Mouse (Mus musculus): ENCODE data around the gene Tmem176a.
"Not testable (repeated sequence)": the region's sequence is repeated elsewhere in the genome, so short reads cannot be mapped to it uniquely, and the experiment has no call there.

Gene Tmem176a

DNA sequence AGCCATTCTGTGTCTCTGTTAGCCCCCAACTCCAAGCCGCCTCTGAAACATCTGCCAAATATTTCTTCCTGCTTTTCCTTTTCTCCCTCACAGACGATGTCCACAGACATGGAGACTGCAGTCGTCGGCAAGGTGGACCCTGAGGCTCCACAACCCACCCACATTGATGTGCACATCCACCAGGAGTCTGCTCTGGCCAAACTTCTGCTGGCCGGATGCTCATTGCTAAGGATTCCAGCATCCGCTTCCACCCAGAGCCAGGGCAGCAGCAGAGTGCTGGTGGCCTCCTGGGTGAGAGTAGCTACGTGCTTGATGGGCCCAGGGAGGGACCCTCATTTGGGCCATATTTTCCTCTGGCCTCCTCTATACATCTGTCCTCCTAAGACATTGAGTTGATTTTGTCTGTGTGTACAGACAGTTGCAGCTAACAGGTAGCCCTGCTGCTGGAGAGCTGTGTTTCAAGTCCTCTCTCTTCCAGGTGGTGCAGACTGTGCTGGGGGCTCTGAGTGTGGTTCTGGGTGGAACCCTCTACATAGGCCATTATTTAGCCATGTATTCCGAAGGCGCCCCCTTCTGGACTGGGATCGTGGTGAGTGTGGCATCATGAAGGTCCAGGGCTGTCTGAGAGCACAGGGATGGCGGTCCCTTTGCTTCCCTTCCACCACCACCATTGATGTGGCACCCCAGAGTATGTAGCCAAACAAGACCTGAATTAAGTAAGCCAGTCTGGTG, 1.6 kb downstream of the Tmem176a start:
- peak; percentile 12 for DNase-seq (ENCODE audit: low read depth)

DNA sequence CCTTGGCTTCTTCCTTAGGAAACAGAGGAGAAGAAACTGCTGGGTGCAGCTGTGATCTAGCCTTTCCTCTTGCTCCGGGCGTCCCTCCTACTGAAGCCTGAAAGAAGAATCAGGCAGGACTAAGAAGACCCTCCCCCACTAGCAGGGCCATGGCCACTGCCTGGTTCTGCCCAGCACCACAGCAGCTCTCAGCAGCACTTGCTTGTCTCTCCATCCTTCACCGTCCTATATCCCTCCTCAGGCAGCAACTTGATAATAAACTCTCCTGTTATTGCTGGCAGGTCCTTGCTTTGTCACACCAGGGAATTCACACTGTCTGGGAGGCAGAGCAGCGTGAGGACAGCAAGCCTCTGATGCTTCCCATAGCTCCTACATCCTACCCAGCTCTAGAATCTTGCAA, 4.4 kb downstream of the Tmem176a start:
- DNase-seq (ENCODE audit: low read depth) = no peak

DNA sequence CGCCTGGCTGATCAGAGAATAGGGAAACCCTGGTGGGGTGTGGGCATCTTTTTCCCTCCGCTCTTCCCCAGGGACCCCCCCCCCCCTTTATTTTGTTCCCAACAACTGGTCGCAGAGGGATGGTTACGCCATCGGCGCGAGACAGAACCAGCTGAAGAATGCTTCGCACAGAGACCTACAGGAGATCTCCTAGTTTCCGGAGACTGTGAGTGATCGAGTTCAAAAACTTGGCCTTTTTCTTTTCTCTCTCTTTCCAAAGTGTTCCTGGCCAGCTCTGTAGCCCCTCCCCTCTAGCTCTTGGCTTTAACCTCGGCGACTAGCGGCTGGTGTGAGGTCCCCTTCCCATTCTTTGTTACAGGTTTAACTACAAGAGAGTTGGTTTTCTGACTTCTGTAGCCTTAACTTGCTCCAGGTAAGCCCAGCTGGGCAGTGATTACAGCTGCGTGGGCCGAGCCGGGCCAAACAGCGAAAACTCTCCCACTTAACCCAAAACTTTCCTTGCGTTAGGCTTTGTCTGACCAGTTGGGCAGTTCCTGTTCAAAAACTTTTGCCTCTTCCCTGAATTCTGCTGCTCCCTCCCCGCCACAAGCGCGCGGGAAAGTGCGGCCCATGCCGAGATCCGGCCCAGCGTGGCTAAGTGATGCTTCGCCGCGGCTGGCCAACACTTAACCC, 11.2 kb downstream of the Tmem176a start:
- no peak for DNase-seq (ENCODE audit: low read depth)

DNA sequence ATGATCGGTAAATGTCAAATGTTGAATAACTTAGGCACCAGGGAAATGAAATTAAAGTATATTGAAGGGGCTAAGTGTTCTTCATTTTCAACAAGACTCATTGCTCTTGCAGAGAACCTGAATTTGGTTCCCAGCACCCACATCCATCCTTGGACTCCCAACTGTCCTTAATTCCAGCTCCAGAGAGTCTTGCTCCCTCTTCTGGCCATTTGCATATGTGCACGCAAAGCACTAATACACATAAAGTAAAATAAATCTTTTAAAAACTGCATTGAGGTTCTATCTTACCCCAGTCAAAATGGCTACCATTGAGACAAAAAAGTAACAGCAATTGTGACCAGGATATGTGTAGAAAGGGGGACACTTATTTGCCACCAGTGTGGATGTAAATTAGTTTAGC, 13.4 kb downstream of the Tmem176a start:
- DNase-seq (ENCODE audit: low read depth) = no peak

DNA sequence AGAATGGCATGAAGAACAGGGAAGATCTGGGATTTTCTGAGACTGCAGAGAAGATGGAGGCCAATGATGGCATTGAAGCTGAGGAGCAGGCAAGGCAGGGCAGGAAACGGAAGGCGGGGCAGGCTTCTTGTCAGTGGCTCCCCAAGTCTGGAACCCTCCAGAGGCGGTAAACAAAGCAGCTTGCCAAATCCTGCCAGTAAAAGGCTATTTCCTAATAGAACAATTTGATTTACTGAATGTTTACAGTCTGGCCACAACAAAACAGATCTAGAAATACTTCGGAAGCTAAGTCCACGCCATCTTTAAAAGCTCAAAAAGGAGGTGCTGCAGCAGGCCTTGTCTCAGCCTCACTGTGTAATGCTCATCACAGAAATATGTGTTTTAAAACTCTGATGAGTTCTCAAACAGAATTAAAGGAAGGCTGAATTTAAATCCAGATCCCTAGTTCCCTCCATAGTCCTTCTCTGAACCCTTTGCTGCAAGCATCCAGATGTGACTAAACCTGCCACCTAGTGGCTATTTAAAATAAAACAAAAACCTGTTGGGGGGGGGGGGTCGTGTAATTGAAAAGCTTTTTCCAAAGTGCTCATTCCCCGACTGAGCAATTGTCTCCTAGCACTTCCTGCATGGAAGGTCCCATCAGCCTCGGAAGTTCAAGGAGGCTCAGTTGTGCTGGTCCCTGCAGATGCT, 17.0 kb downstream of the Tmem176a start:
- peak; percentile 23 for DNase-seq (ENCODE audit: low read depth)

DNA sequence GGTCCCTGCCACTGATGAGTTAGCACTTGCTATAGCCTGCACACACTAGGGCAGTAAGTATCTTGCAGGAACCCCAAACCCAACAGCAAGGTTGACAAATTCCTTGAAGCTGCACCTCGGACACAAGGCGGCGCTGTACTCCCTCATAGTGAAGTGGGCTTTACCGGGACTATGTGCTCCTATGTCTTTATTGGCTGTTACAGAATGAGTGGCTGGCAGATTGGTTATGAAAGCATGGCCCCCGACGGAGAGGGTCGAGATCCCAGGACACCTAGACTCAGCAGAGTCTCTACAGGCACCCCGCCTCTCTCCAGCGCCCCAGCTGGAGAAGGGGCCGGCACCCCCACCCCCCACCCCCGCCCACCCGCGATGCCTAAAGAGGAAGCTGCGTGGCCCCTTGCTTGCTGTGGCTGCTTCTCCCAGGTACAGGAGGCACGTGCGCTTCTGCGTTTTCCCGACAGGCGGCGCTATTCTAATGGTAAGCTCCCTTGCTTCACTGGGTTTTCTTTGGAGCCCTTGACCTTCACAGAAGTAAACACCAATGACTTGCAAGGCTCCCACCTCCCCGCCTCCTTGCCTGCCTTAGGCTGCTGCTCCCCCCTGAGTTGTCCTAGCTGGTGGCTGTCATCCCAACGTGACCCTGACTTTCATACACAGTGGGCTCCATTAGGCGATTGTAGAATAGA, 19.6 kb downstream of the Tmem176a start:
- peak; percentile 77 for DNase-seq (ENCODE audit: low read depth)

DNA sequence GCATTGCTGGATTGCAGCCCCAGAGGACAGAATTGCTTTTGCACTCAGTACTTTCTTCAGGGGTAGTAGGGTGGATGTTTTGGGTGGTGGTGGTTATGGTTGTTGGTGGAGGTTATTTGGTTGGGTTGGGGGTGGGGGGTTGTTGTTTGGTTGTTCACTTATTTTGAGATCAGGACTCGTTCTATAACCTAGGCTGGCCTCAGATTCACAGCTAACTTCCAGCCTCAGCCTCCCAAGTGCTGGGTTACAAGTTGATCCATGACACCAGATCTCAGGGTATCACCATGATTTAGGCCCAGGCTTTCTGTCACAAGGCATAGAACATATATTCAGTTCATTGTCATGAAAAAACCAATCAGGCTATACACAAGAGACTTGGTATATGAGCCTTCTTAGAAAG, 20.1 kb downstream of the Tmem176a start:
- no peak for DNase-seq (ENCODE audit: low read depth)

DNA sequence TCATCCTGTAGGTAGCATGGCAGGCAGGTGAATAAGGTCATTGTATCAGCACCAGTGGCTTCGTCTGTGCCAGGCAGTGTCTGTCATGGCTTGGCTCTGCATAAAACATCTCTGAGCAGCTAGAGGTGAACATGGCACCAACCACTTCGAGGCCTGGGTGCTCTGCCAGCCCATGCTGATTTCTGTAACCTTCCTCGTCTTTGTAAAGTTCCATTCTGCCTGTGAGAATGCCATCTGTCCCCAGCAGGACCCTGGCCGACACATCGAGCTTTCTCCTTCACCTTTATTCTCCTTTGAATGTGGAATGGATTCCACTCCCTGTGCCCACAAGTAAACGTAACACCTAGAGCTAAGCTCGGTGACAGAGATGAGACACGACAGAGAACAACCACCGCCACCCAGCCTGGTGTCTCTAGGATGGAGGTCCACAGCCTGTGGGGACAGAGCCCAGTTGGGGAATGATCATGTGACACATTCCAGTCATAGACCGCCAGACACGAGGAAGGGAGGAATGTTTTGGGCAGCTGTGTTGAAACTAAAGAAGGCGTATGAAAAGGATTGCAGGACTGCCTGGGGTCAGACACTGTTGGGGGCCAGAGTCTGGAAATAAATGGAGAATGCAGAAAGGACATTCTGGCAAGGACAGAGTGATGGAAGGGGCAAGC, 21.0 kb downstream of the Tmem176a start:
- DNase-seq (ENCODE audit: low read depth) = no peak

DNA sequence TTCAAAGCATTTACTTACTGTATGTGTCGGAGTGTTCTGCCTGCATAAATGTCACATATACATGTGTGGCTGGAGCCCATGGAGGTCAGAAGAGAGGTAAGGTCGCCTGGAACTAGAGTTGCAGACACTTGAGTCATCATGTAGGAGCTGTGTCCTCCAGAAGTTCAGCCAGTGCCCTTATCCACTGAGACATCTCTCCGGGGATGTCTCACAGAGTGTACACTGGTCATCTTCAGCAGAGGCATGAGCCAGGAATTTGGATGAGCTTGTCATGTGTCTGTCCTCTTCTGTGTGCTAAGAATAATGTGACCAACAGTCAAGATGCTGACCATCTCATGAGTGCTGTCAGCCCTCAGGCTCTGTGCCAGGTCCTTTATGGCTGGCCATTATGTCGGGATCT, 22.1 kb downstream of the Tmem176a start:
- DNase-seq (ENCODE audit: low read depth) = no peak

DNA sequence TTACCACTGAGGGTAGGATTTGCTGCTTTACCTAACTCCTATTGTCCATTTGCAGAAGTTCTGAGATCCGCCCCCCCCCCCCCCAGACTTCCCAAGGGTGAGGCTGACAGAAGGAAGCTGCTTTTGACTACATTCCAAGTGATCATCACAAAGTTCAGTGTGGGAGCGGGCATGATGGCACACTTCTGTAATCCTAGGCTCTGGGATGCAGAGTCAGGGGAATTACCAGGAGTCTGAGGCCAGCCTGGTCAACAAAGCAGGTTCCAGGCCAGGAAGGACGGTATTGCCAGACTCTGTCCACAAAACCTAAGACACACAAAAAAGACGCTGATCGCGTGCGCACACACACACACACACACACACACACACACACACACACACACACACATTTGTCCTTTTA, 22.8 kb downstream of the Tmem176a start:
- DNase-seq (ENCODE audit: low read depth) = no peak

DNA sequence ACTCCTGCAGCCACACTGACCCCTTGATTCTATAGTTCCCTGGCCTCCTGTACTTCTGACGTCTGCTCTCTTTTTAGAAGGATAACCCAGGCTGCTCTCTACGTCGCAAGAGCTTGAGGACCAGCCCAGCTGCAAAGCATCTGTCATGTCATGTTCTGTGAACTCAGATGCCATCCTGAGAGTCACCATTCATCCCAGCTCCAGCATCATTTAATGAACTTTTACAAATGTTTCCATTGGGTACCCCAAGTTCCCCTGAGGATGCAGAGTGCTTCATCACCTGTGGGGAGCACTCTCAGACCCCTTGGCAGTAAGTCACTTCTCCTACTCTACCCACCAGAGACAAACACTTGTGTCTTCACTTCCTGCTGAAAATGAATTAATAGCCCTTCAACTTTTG, 23.5 kb downstream of the Tmem176a start:
- DNase-seq (ENCODE audit: low read depth) = no peak

DNA sequence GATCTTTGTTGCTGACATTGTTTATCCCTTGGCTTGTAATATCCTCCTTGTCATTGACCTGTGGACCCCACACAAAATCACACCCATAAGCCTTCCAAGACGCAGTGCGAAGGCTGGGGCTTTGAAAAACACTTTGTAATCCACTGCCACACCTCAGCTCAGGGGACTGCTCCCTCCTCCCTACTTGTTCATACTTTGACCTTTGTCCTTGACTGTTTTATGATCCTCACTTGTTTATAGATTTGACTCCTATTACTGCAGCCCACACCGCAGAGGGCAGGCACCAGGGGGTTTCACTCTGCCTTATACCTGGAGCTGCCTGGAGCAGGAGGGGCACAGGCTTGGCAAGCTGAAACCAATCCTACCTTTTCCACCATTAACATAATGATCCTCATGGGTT, 24.0 kb downstream of the Tmem176a start:
- DNase-seq (ENCODE audit: low read depth) = no peak

DNA sequence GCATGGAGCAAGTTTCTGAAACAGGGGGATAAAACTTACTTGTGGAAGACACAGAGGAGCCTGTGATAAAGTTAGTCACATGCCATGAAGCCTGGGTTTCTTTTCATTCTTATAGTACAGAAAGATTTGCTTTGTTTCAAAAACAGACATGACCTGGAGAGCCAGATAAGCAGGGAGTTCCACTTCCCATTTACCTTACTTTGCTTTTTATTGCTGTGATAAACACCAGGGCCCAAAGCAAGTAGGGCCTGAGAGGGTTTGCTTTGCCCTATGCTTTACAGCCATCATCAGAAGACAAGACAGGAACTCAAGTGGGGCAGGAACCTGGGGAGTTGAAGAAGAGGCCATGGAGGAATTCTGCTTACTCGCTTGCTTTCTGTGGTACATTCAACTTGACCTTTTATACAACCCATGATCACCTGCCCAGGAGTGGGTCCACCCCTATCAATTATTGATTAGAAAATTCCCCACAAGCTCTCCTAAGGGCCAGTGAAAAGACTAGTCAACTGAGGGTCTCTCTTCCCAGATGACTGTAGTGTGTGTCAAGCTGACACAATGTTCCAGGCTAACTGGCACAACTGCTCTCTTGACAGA, 24.5 kb downstream of the Tmem176a start:
- DNase-seq (ENCODE audit: low read depth) = no peak

DNA sequence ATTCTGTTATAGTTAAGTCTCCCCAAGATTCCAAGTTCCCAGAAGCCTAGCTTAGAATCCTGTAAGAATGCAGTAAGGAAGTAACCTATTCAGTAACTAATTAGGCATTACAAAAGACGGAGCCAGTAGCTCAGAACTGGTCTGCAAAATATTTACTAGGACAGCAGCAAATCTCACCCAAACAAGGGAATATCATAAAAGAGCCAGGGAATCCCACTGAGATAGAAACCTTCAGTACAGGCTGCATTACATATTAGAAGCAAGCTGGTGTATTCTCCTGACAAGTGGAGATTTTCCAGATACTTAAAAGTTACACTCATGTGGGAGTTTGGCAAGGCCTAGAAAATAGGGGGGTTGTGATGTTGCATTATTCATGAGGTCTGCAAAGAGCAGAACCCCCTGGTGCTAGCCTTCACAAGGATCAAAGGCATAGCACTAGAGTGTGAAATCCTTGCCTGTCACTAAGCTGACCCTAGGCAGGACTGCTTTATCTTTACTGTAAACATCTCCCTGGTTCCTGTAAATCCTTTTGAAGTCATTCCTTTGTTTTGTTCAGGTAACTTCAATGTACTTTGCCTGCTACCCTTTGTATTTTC, 25.7 kb downstream of the Tmem176a start:
- not testable (repeated sequence) for DNase-seq (ENCODE audit: low read depth)

DNA sequence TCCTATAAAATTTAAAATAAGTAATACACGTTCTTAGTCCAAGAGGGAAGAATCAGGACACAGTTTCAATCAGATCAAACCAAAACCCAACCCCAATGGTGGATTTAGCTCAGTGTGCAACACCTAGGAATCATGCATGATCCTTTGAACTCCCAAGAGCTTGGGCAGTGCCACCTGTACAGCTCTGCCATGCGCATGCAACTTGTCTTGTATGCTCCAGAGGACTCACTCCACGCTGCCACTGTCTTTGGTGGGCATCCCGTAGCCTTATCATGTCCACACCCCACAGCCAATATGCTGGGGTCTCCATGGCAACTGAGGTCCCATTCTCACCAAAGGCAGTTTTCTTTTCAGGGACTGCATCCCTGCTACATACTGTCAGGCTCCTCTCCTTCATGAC, 26.4 kb downstream of the Tmem176a start:
- no peak for DNase-seq (ENCODE audit: low read depth)

DNA sequence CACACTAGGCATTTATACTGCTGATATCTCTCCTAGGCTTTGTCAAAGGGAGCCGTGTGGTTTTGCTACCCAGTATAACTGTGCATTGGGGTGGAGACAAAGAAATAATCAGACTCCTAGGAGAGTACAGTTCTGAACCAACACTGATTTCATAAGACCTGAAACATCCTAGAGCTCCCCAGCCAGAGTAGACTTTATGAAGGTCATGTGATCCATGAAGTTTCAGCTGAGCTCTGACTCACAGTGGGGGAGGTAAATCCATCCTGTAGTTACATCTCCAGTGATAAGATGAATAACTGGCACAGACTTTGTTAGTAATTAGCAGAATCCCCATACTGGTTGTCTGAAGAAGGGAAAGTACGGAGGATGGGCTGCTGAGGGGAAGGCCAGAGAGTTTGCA, 29.1 kb downstream of the Tmem176a start:
- peak; percentile 15 for DNase-seq (ENCODE audit: low read depth)

DNA sequence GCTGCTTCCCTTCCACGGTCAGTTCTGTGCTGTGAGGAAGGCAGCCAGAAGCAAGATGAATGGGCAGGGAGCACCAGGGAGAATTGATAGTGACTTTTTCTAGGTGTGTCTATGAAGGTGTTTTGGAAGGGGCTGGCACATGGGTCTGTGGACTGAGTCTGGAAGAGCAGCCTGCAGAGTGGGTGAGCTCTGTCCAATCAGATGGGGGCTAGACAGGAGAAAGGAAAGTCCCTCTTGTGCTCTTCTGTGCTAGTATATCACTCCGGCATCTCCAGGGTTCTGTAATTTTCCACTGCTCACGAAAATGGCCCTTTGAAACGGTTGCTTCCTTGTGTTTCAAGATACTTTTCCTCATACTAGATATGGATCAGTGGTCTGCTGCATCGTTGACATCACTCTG, 31.9 kb downstream of the Tmem176a start, which contains the start of gene Aoc1:
Aoc1 (plus strand) TSS at position 301 of the 400 bp plus-strand sequence.
- DNase-seq (ENCODE audit: low read depth) = no peak

DNA sequence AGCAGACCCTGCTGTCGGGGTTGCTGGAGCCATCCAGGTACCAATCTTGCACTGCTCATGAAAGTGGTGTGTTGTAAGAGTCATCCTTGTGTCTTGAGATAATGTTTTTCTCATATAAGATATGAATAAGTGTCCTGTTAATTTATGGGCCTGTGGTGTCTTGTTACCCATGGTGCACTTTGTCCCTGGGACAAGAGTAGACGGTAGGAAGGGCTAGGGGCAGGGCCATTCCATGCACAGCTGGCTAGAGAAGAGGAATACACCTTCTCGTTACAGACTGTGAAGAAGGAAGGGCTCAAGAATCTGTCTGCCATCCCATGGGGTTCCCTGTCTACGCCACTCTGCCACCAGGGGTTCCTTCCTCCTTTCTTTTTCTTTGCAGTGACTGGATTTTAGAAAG, 33.9 kb downstream of the Tmem176a start:
- DNase-seq (ENCODE audit: low read depth) = no peak

DNA sequence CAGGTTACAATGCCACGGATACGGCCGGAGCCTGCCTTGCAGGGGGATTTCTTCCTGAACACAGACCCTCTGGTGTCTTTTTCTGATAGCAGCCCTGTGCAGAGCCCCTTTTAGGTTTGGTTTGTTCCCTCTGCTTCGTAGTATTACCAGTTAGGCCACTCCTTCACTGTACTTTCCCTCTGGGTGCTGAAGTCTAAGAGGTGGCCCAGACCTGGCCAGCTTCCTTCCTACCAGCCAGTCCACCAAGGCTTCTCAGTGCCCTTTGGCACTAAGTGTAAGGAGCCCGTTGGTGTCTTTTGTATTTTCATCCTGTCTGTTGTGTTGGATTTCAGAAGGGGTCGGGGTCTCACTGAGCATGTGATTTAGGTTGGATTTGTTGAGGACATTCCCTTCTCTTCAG, 34.8 kb downstream of the Tmem176a start:
- DNase-seq (ENCODE audit: low read depth) = no peak

DNA sequence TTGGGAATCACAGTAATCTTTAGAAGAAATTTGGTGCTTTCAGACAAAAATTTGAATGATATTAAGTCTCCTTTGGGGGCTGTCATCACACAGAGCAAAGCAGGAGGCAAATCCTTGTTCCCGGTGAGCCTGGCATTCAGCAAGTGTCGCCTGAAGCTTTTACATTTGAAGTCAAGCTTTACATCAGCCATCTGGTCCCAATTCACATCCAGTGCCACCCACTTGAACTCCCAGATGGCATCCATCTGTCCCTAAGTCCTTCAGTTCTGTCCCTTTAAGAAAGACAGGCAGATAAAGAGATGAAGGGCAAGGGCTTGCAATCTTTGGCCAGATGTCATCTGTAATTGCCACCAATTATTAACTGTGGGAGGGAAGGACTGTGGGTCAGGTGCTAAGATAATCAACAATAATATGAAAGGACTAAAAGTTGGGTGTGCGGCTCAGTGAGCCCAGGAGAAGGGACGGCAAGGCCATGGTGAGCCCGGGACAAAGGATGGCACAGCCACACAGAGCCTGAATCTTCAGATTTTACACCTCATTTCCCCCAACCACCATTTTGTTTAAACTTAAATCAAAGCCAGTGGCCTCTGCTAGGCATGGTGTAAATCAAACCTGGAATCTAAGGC, 35.9 kb downstream of the Tmem176a start:
- DNase-seq (ENCODE audit: low read depth) = no peak

DNA sequence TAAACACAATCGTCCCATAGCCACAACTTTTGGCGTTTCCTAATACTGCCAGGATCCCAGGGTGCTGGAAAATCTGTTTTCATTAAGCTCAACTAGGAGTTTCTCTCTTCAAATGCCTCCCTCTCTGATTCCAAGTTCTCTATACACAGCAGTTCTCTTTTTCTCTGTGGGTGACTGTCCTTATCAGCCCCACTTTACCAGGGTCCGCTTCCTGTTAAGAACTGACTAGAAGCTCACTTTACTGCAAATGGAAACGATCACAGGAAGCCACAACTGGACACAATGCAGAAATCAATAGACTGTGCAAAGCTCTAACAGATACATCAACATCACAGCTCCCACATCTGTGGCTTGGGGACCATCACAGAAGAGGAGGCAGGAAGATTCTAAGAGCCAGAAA, 53.5 kb downstream of the Tmem176a start:
- DNase-seq (ENCODE audit: low read depth) = peak; percentile 54

Measured in 416B (cell line).